Mouse (Mus musculus): ENCODE measurements around the gene Swi5. TPM values are rescaled to one million over a fixed set of nuclear protein-coding genes. Genes with fewer than 3 reads are reported as not detected.

The Swi5 gene
- polyA plus RNA-seq, 1 experiment from 2014 or later: 531 TPM

Small RNAs within 50 kb of the gene (microRNA-seq; reads per million reads assigned to microRNA genes)
- gene Gm23363: not detected
- gene Mir199b: 614 reads per million, percentile 69 among the genes with 10 or more reads in this experiment

Other genes with a start within 250 kb of the Swi5 start
- gene Fam78a, start 203.2 kb downstream of the Swi5 start, polyA plus RNA-seq (2016; fragmentation: Nextera tagmentation; extraction: Ambion mirVana): 1.3 and 1.5 TPM in 2 replicates
- 4.8 and 5.3 TPM in 2 replicates for gene Plpp7, start 192.5 kb downstream of the Swi5 start, polyA plus RNA-seq (2016; fragmentation: Nextera tagmentation; extraction: Ambion mirVana)
- 48.2 and 50.1 TPM in 2 replicates for gene Prrc2b, start 137.0 kb downstream of the Swi5 start, polyA plus RNA-seq (2016; fragmentation: Nextera tagmentation; extraction: Ambion mirVana)
- 26.6 and 29.7 TPM in 2 replicates for gene Pomt1, start 51.5 kb downstream of the Swi5 start, polyA plus RNA-seq (2016; fragmentation: Nextera tagmentation; extraction: Ambion mirVana)
- 83.6 and 91.4 TPM in 2 replicates for gene Uck1, start 27.9 kb downstream of the Swi5 start, polyA plus RNA-seq (2016; fragmentation: Nextera tagmentation; extraction: Ambion mirVana)
- 16.6 and 17.4 TPM in 2 replicates for gene Golga2, start 691 bp downstream of the Swi5 start, polyA plus RNA-seq (2016; fragmentation: Nextera tagmentation; extraction: Ambion mirVana)
- gene Ciz1, start 64.3 kb upstream of the Swi5 start, polyA plus RNA-seq (2016; fragmentation: Nextera tagmentation; extraction: Ambion mirVana): 57.7 and 70.3 TPM in 2 replicates
- 7.8 and 9.7 TPM in 2 replicates for gene Dnm1, start 65.3 kb upstream of the Swi5 start, polyA plus RNA-seq (2016; fragmentation: Nextera tagmentation; extraction: Ambion mirVana)
- 36.3 and 37.5 TPM in 2 replicates for gene 1110008P14Rik, start 93.9 kb upstream of the Swi5 start, polyA plus RNA-seq (2016; fragmentation: Nextera tagmentation; extraction: Ambion mirVana)
- gene Lcn2, start 100.2 kb upstream of the Swi5 start, polyA plus RNA-seq (2016; fragmentation: Nextera tagmentation; extraction: Ambion mirVana): not detected in 2 replicates
- 23.8 and 26.4 TPM in 2 replicates for gene Ptges2, start 107.8 kb upstream of the Swi5 start, polyA plus RNA-seq (2016; fragmentation: Nextera tagmentation; extraction: Ambion mirVana)
- 6.6 and 6.7 TPM in 2 replicates for gene Naif1, start 162.4 kb upstream of the Swi5 start, polyA plus RNA-seq (2016; fragmentation: Nextera tagmentation; extraction: Ambion mirVana)
- 25.0 and 26.3 TPM in 2 replicates for gene Slc25a25, start 163.4 kb upstream of the Swi5 start, polyA plus RNA-seq (2016; fragmentation: Nextera tagmentation; extraction: Ambion mirVana)
- 7.3 and 7.8 TPM in 2 replicates for gene Fam102a, start 247.3 kb upstream of the Swi5 start, polyA plus RNA-seq (2016; fragmentation: Nextera tagmentation; extraction: Ambion mirVana)

Data from forebrain, embryonic 10.5 days (tissue).